Mouse (Mus musculus): ENCODE results near the gene Clec12a. TPM values are rescaled to one million over a fixed set of nuclear protein-coding genes. Genes with fewer than 3 reads are reported as not detected.

Gene Clec12a
- polyA plus RNA-seq, 1 experiment from 2014 or later = 0.95 TPM

DNA sequence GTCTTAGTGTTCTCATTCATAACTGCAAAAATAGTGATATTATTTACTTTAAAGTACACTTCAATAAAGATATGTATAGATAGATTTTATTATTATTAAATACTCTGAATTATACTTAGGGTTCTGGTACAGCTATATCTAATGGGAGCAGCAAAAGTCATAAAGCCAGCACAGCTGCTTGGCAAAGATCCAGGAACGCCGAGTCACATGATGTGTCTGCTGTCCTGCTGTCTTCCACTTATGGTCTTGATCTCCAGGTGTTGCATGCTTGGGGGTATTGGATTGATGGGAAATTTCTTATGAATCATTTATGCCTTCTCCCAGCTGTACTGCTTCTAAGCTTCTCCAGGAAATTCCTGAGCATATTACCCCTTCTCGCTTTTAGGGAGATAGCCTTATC, 41.0 kb downstream of the Clec12a start:
- H3K9me3 ChIP-seq = no peaks in the 10 kb centered on the region
- WGBS = 56% methylated on average over 3 of the region's 3 CpGs

DNA sequence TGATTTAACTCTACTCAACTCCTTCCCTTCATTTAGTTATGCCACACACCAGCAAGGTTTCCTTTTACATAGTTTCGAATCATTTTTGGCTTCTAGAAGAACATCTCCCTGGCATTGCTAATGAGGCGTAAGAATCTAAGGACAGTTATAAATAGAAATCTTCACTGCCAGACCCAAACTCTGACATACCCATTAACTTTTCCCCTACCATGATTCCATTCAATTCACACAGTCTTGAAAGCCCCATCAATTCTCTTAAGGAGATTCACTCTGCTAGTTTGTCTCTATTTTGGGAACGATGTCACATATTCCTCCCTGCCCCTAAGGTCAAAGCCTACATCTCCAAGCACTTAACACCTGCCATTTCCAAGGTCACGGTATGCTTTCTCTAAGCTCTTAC, 42.5 kb downstream of the Clec12a start:
- no peak for ATAC-seq (ENCODE audit: low FRiP score, low read depth)
- Histone ChIP-seq H3K9me3 (no peaks in the 10 kb centered on the region), H3K36me3 (no peaks in the 10 kb centered on the region), H3K27me3 (no peaks in the 10 kb centered on the region), H3K4me3 (no peak overlapping the region), H3K4me2 (replicated peaks) (no peak overlapping the region), H3K4me1 (no peaks in the 10 kb centered on the region), H3K9ac (no peak overlapping the region), H3K27ac (no peak overlapping the region)
- 87% methylated on average over 4 of the region's 4 CpGs for WGBS

More for the DNA sequence above, 41.0 kb downstream of the Clec12a start:
- H3K4me3 ChIP-seq = no peak overlapping the region
- H3K4me1 ChIP-seq = no peaks in the 10 kb centered on the region
- ATAC-seq (ENCODE audit: low FRiP score, low read depth) = no peak
- H3K4me2 ChIP-seq (replicated peaks) = no peak overlapping the region
- H3K36me3 ChIP-seq = no peaks in the 10 kb centered on the region
- H3K27me3 ChIP-seq = no peaks in the 10 kb centered on the region
- no peak overlapping the region for H3K27ac ChIP-seq
- no peak overlapping the region for H3K9ac ChIP-seq

DNA sequence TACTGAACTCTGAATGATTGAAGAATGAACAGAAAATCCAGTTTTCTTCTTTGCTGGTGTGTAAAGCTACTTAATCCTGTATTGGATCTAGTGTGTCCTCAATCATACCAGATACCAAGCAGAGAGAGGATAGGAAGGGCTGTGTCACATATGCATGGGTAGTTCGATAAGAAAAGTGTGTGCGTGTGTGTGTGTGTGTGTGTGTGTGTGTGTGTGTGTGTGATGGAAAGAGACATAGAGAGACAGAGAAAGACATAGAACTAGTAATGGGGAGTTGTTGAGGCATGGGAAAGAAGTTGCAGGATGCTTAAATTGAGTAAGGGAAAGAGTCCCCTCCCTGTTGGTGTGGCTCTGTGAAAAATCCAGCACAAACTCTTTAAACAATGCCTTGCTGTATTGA, 43.3 kb downstream of the Clec12a start, which contains the start of gene Clec12b:
Clec12b (minus strand) TSS at position 101 of the 400 bp plus-strand sequence.
- H3K4me3 ChIP-seq = no peak within 1 kb of the TSS
- H3K27ac ChIP-seq = no peak within 1 kb of the TSS
- ATAC-seq (ENCODE audit: low FRiP score, low read depth) = no peak
- H3K9me3 ChIP-seq = no peaks in the 10 kb centered on the region
- H3K9ac ChIP-seq = no peak within 1 kb of the TSS
- H3K36me3 ChIP-seq = no peaks in the 10 kb centered on the region
- WGBS = 96% methylated on average over 2 of the region's 2 CpGs
- no peaks in the 10 kb centered on the region for H3K4me1 ChIP-seq
- no peaks in the 10 kb centered on the region for H3K27me3 ChIP-seq
- no peak within 1 kb of the TSS for H3K4me2 ChIP-seq (replicated peaks)

DNA sequence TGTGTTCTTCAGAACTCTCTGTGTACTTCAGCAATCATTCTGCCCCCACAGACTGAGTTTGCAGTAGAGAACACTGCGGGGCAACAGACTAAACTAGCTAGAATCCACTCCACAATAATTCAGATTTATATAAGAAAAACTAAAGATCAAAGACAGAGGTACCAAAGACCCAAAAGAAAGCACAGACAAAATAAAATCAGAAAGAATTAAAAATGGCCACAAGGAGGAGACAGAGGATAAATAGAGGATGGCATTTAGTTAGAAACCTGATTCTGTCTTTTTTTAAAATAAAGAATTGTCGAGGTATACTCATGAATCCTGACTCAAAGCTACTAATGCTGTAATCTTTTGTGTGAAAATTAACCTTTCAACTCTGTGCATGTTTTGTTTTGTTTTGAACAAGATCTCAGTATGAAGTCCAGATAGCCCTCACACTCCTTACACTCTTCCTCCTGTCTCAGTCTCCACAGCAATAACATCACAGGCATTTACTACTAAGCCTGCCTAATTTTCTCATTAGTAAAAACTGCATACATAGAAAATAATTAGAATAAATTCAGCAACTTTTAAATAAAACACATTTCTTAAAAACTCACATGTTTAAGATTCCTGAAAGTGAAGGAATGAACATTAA, 50.7 kb downstream of the Clec12a start:
- Histone ChIP-seq H3K9me3 (no peaks in the 10 kb centered on the region), H3K4me2 (replicated peaks) (no peak overlapping the region), H3K27me3 (no peaks in the 10 kb centered on the region), H3K4me1 (no peaks in the 10 kb centered on the region), H3K4me3 (no peak overlapping the region), H3K36me3 (no peaks in the 10 kb centered on the region), H3K9ac (no peak overlapping the region), H3K27ac (no peak overlapping the region)
- 29% methylated on average over 2 of the region's 2 CpGs for WGBS
- no peak for ATAC-seq (ENCODE audit: low FRiP score, low read depth)

DNA sequence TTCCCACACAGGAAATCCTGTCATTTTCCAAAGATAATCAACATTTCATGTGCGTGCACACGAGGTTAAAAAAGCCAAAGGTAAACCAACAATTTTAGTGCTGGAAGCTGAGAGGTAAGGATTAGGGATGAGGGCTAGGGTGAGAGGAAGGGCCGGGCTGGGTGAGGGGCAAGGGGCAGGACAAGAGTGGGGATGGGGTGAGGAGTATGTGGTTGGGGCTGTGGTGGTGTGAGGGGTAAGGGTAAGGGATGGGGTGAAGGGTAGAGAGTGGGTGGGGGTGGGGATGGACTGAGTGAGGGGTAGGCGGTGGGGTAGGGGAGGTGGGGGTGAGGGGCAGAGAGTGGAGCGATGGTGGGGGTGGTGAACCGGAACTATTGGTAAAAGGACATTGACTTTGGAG, 51.2 kb downstream of the Clec12a start:
- Histone ChIP-seq H3K27ac (no peak overlapping the region), H3K27me3 (no peaks in the 10 kb centered on the region), H3K4me3 (no peak overlapping the region), H3K36me3 (no peaks in the 10 kb centered on the region), H3K9ac (no peak overlapping the region), H3K9me3 (no peaks in the 10 kb centered on the region), H3K4me1 (no peaks in the 10 kb centered on the region), H3K4me2 (replicated peaks) (no peak overlapping the region)
- 73% methylated on average over 6 of the region's 6 CpGs for WGBS
- no peak for ATAC-seq (ENCODE audit: low FRiP score, low read depth)

DNA sequence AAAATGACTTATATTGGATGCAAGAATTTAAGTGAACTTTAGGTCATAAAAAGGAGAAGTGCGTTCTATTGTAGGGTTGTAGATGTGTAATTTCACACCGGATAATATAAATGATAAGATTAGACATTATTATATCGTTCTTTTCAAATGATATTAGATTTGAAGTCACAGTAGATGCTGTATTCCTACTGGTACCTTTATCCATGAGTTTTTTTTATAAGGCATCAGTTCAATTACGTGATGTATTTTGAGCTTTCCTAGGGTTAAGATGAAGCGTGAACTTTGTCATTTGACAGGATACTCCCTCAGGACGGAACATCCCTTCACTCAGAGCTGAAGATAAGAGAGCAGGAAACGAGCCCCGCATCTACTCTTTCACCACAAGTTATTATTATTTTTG, 54.5 kb downstream of the Clec12a start, which contains the start of gene Clec1b:
Clec1b (plus strand) TSS at position 301 of the 400 bp plus-strand sequence.
- no peak within 1 kb of the TSS for H3K4me2 ChIP-seq (replicated peaks)
- no peaks in the 10 kb centered on the region for H3K9me3 ChIP-seq
- H3K27ac ChIP-seq = no peak within 1 kb of the TSS
- no peak for ATAC-seq (ENCODE audit: low FRiP score, low read depth)
- H3K27me3 ChIP-seq = no peaks in the 10 kb centered on the region
- H3K9ac ChIP-seq = no peak within 1 kb of the TSS
- H3K36me3 ChIP-seq = no peaks in the 10 kb centered on the region
- H3K4me3 ChIP-seq = no peak within 1 kb of the TSS
- H3K4me1 ChIP-seq = no peaks in the 10 kb centered on the region
- WGBS = 90% methylated on average over 8 of the region's 8 CpGs

DNA sequence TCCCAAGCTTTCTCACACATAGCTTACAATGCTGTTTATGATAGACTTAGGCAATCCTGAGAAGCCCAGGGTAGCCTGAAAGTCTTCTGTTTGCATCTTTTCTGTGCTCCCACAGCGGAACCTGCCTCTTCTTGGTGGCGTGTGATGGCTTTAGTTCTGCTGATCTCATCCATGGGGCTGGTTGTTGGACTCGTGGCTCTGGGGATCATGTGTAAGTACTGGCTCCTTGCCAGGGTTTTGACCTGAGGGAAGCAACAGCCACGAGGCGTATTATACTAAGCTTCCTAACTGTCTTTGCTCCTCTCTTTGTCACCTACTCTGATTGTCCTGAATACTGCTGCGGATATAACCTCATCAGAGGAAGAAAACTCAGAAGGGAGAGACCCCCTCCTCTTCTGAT, 57.5 kb downstream of the Clec12a start:
- no peaks in the 10 kb centered on the region for H3K4me1 ChIP-seq
- no peak overlapping the region for H3K4me2 ChIP-seq (replicated peaks)
- no peak overlapping the region for H3K27ac ChIP-seq
- 72% methylated on average over 6 of the region's 6 CpGs for WGBS
- no peaks in the 10 kb centered on the region for H3K27me3 ChIP-seq
- no peaks in the 10 kb centered on the region for H3K9me3 ChIP-seq
- H3K9ac ChIP-seq = no peak overlapping the region
- H3K36me3 ChIP-seq = no peaks in the 10 kb centered on the region
- H3K4me3 ChIP-seq = no peak overlapping the region
- ATAC-seq (ENCODE audit: low FRiP score, low read depth) = no peak

DNA sequence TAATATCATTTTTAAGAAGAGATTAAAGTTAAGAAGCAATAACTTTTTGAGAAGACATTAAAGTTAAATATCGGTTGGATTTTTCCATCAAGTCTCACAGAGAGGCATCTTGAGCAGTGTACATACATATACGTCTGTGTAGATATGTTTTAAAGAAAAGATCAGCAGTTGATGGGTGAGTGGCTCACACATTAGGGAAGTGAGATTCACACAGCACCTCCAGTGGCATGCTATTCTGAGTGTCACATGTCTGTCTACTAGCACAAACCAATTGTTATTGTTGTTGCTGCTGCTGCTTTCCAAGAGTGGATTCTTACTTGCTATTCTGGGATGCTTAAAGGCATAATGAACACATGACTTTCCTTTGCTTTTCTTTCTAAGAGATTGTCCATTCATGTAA, 59.9 kb downstream of the Clec12a start:
- no peak overlapping the region for H3K4me3 ChIP-seq
- WGBS = 87% methylated on average over 2 of the region's 2 CpGs
- H3K9me3 ChIP-seq = no peaks in the 10 kb centered on the region
- ATAC-seq (ENCODE audit: low FRiP score, low read depth) = no peak
- no peaks in the 10 kb centered on the region for H3K36me3 ChIP-seq
- H3K4me1 ChIP-seq = no peaks in the 10 kb centered on the region
- no peak overlapping the region for H3K4me2 ChIP-seq (replicated peaks)
- no peaks in the 10 kb centered on the region for H3K27me3 ChIP-seq
- no peak overlapping the region for H3K27ac ChIP-seq
- no peak overlapping the region for H3K9ac ChIP-seq

DNA sequence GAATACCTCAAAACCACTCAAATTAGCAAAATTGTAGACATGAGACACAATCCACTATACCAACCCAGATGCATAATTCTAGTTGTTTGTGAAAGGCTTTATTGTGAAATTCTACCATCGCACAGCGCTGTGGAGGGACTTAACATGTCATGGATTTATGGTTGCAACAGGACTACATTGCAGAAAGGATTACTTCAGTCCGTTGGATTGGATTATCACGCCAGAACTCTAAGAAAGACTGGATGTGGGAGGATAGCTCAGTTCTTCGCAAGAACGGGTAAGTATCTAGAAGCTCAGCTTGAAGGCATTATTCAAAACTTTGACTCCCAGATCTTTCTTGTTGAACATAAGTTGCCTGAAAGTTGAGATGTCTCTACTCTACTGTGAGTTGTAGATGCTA, 60.9 kb downstream of the Clec12a start:
- Histone ChIP-seq H3K27me3 (no peaks in the 10 kb centered on the region), H3K9ac (no peak overlapping the region), H3K27ac (no peak overlapping the region), H3K9me3 (no peaks in the 10 kb centered on the region), H3K36me3 (no peaks in the 10 kb centered on the region), H3K4me2 (replicated peaks) (no peak overlapping the region), H3K4me3 (no peak overlapping the region), H3K4me1 (no peaks in the 10 kb centered on the region)
- WGBS = 78% methylated on average over 6 of the region's 6 CpGs
- ATAC-seq (ENCODE audit: low FRiP score, low read depth) = no peak

DNA sequence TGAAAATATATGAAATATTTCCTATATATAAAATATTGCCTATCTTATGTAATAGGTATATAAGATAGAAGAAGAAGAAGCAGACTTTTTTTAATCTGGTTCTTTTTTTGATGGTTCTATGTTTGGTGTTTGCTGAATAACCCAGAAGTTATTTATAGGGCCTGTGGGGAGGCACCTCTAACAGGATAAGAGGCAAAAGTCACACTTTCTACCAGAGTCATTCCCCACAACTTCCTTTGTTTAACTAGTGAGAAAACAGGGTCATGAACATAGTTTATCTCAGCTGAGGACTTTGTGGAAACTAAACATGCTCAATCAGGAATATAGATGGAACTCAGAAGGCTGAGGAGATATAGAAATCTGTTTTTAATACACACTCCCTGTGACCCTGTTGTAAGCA, 63.5 kb downstream of the Clec12a start:
- Histone ChIP-seq H3K4me3 (no peak overlapping the region), H3K27ac (no peak overlapping the region), H3K4me1 (no peaks in the 10 kb centered on the region), H3K36me3 (no peaks in the 10 kb centered on the region), H3K27me3 (no peaks in the 10 kb centered on the region), H3K4me2 (replicated peaks) (no peak overlapping the region), H3K9me3 (no peaks in the 10 kb centered on the region), H3K9ac (no peak overlapping the region)
- ATAC-seq (ENCODE audit: low FRiP score, low read depth) = no peak

DNA sequence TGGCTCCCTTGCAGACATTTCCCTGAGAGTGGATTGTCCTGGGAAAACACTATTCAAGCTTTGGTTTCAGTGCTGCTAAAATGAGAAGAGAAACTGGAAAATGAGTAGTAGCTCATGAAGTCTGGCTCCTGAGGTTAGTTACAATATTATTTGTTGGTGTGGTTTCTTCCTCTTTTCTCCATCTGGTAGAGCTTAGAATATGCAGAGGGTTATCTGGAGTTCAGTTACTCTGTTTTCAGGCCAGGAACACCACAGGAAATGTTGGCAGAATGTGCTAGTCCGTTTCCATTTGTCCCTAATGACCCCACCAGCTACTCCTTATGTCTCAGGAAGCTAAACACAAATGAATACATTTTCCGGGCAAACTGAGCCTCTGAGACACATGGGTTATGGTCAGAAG, 64.8 kb downstream of the Clec12a start:
- WGBS = 38% methylated on average over 2 of the region's 2 CpGs
- no peaks in the 10 kb centered on the region for H3K27me3 ChIP-seq
- H3K9me3 ChIP-seq = no peaks in the 10 kb centered on the region
- H3K4me1 ChIP-seq = no peaks in the 10 kb centered on the region
- no peak overlapping the region for H3K9ac ChIP-seq
- ATAC-seq (ENCODE audit: low FRiP score, low read depth) = no peak
- no peak overlapping the region for H3K27ac ChIP-seq
- no peak overlapping the region for H3K4me2 ChIP-seq (replicated peaks)
- no peaks in the 10 kb centered on the region for H3K36me3 ChIP-seq
- no peak overlapping the region for H3K4me3 ChIP-seq

DNA sequence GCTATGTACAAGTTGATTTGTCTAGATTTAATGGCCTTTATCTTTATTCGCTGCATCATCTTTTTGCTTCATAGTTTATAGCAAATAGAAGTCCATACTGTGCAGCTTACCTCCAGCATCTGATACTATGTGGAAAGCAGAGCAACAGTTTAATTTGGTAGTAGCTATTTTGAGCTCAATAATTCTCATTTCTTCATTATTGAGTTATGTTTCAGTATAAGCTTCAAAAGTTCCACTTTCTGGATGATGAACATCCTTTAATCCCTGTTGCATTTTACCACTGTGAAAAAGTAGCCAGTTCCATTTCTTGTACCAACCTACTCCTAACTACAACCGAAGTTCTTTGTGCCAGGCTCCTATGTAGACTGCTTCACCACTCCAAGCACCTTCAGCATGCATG, 66.1 kb downstream of the Clec12a start, which contains the start of gene Clec9a:
Clec9a (plus strand) TSS at position 301 of the 400 bp plus-strand sequence.
- ATAC-seq (ENCODE audit: low FRiP score, low read depth) = no peak

DNA sequence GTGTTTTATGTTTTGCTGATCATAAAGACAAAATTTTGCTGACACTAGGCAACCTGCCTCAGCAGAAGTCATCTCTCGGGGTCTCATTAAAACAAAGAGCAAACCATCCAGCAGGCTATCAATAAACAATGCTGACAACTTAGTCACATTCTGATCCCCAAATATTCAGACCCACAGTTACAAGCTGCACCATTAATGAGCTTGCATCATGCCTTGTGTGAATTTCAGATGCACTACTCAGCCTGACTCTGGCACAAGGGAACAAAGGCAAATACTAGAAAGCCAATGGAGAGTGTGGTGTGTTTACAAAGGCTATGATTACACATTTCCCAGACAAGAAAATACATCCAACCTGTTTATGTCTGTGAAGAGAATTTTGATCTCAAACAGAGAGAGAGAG, 71.7 kb downstream of the Clec12a start:
- Histone ChIP-seq H3K9ac (no peak overlapping the region), H3K27me3 (no peaks in the 10 kb centered on the region), H3K4me2 (replicated peaks) (no peak overlapping the region), H3K4me1 (no peaks in the 10 kb centered on the region), H3K4me3 (no peak overlapping the region), H3K27ac (no peak overlapping the region), H3K9me3 (no peaks in the 10 kb centered on the region), H3K36me3 (no peaks in the 10 kb centered on the region)
- no peak for ATAC-seq (ENCODE audit: low FRiP score, low read depth)
- WGBS = 79% methylated on average over 1 of the region's 1 CpGs

More for the DNA sequence above, 66.1 kb downstream of the Clec12a start, which contains the start of gene Clec9a:
- Histone ChIP-seq H3K9me3 (no peaks in the 10 kb centered on the region), H3K4me3 (no peak within 1 kb of the TSS), H3K36me3 (no peaks in the 10 kb centered on the region), H3K27ac (no peak within 1 kb of the TSS), H3K27me3 (no peaks in the 10 kb centered on the region), H3K4me1 (no peaks in the 10 kb centered on the region), H3K9ac (no peak within 1 kb of the TSS), H3K4me2 (replicated peaks) (no peak within 1 kb of the TSS)
- 89% methylated on average over 2 of the region's 2 CpGs for WGBS
